Mouse (Mus musculus): Measurements from ENCODE around the gene Hsd17b11. TPM values are rescaled to one million over a fixed set of nuclear protein-coding genes. Genes with fewer than 3 reads are reported as not detected.

Hsd17b11 gene
- polyA plus RNA-seq (2012; rRNA removed), result 9.1 and 10.8 TPM in 2 replicates

DNA sequence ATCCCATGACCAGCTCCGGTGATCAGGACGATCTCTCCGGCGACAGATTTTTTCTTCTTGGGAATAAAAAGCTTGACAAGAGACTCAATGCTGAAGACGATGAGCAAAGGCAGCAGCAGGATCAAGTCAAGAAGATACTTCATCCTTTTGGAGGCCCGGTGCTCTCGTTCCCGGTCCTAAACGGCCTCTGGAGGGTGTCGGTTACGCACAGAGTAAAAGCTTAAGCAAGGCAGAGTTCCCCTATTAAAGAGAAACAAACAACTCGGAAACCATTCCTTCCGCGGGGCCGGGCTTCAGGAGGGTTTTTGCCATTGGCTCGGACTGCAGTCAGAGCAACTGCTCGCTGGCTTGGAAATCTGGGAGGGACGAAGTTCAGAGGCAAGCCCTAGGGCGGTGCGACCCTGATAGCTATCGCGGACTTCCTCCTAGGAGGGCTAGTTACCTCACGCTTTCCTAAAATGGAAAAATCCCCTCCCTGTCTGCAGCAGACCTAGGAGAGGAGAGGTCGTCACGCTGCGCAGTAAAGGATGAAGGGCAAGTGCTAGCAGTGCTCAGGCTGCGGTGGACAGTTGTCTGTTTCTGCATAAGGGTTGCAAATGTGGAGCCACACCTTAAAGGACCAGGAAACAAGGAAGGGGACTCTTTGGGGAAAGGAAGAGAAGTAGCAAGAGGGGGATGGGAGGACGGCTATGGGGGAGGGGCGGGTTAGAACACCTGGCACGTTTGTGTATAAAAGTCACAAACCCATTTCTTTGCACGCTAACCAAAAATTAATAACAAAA is at the start of gene Hsd17b11:
TSS of gene Hsd17b11 (minus strand) at position 323 of the 782 bp plus-strand sequence.

DNA sequence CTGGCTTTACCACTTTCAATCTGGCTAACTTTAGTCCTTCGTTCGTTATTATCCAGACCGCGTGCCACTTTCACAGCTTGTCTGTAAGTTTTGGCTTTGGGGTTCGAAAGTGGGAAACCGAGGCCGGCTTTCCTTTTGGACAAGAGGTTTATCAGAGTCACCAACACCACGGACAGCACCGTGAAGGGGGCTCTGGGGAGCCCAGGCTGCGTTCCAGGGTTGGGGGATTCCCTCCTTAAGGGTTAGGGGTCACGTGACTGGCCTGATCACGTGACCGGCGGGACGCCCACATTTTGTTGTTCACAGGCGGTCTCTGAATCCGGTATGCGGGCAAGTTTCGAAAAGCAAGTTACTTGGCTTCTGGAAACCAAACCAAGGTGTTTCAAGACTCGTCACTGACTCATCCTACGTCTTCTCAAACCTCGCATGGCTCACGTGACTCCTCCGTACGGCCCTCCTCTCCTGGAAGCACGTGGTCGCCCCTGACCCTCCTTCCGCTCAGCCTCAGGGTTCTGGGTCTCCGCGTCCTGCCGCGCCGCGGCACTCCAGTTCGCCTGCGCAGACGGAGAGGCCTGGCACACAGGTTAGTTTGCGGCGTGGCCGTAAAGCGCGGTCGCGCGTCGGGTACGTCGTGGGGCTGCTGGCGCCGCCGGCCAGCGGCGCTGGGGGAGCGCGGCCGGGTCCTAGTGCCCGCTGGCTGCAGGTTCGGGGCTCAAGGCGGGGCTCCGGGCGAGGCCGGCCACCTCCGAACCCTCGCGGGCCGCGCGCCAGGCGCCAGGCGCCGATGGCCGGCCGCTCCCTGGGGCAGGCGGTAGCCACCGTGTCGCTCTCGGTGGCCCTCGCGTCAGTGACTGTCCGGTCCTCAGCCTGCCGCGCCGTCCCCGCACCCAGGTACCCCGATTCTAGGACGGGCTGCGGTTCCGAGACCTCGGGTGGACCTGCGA is 24.8 kb upstream of the Hsd17b11 start, which contains the start of gene Nudt9:
TSS of gene Nudt9 (plus strand) at position 51 of the 944 bp plus-strand sequence.

DNA sequence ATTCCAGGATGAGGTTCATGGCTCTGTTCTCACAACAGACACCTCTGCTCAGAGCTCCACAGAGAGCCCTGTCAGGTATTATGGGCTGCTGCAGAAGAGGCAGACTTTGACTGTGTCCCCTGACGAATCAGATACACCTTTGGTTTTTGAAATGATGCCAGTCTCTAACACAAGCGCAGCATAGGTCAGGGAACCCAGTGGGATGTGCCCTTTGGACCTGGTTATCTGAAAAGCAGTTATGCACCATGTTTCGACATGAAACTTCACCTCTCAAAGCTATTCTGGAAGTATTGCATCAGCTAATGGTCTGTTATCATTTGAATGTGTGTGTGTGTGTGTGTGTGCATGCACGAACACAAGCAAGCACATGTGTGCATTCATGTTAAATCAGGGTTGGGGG is 44.4 kb downstream of the Hsd17b11 start, which contains the start of gene Hsd17b13:
TSS of gene Hsd17b13 (minus strand) at position 114 of the 400 bp plus-strand sequence.

Other genes with a start within 250 kb of the Hsd17b11 start
- gene Klhl8, start 110.7 kb downstream of the Hsd17b11 start, polyA plus RNA-seq (2012; rRNA removed), result 28.2 and 30.0 TPM in 2 replicates
- gene Hsd17b13, start 44.5 kb downstream of the Hsd17b11 start, polyA plus RNA-seq (2012; rRNA removed), result not detected in 2 replicates
- 55.4 and 55.6 TPM in 2 replicates for gene Nudt9, start 24.4 kb upstream of the Hsd17b11 start, polyA plus RNA-seq (2012; rRNA removed)
- not detected in 2 replicates for gene Gm17660, start 55.7 kb upstream of the Hsd17b11 start, polyA plus RNA-seq (2012; rRNA removed)
- gene Sparcl1, start 91.8 kb upstream of the Hsd17b11 start, polyA plus RNA-seq (2012; rRNA removed), result 126 and 134 TPM in 2 replicates
- not detected in 2 replicates for gene Dspp, start 148.8 kb upstream of the Hsd17b11 start, polyA plus RNA-seq (2012; rRNA removed)
- gene Dmp1, start 180.7 kb upstream of the Hsd17b11 start, polyA plus RNA-seq (2012; rRNA removed), result 0.54 and 1.2 TPM in 2 replicates

Data from central nervous system, embryonic 14 days (tissue).